Mouse (Mus musculus): ENCODE measurements around the gene Gbp2b.
A peak's percentile ranks its signal among the peaks of the same experiment; 100 is the strongest.
"Not testable (repeated sequence)": the region's sequence is repeated elsewhere in the genome, so short reads cannot be mapped to it uniquely, and the experiment has no call there.

Gene Gbp2b

DNA sequence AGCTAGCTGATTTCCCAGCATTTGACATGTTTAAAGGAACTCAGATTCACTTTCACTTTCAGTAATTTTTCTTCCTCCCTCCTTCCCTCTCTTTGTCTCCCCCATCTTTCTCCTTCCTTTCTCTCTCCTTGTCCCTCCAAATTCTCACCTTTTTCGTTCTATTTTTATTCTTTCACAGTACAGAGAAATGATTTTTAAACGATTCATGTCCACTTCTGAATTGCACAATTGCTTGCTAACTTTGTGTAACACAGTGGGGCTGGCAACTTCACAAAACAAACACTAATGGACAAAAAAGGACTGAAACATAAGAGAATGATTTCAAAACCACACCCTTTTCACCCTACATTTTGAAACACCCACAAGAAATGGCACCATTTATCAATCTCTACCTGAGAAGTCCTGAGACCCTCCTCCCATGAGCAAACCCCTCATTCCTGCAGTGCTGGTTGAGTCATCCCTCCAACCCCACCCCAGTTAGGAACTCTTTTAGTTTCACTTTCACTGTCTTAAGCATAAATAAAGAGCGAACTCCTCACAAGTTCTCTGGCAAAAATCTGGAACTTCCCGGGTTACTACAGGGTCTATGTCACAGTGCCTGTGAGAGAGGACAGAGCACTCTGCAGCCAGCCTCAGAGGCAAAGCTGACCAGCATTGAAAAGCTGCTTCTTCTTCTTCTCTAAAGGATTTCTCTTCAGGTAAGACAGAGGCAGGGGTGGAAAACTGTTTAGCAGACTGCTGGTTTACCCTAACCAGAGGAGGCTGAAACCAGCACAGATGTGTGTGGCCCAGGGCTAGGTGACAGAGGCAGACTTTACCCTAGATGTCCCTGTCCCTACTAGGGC is 25.7 kb downstream of the Gbp2b start, which contains the start of gene Gbp2:
Gene Gbp2, plus strand, starts transcription at position 492 of the 845 bp plus-strand sequence.
- DNase-seq (ENCODE audit: low spot score in 2 of 2): peak in 1 of 2 experiments; percentile 17

DNA sequence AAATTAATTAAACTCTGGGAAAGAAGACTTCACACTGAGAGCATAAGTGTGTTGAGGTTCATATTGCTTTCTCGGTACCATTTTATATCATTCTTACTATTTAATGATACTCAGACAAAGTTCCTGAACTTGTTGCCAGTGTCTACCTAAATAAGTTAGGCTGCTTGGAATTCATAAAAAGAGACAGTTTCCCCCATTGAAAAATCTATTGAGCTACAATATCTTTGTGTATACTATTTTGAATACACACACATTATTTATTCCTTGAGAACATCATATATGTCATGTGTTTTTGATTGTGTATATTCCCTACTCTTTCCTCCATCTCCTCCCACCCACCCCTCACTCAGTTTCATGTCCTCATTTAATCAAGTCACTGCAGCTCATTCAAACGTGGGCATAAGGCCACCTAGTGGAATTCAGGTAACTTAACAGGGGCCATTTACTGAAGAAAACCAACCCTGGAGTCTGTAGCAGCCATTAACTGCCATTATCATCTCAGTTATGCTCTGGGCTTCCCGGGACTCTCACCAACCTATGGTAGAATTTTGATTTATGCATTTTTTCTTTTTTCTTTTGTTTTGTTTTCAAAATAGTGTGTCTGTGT is 26.4 kb downstream of the Gbp2b start:
- DNase-seq (ENCODE audit: low spot score in 2 of 2): no peak

DNA sequence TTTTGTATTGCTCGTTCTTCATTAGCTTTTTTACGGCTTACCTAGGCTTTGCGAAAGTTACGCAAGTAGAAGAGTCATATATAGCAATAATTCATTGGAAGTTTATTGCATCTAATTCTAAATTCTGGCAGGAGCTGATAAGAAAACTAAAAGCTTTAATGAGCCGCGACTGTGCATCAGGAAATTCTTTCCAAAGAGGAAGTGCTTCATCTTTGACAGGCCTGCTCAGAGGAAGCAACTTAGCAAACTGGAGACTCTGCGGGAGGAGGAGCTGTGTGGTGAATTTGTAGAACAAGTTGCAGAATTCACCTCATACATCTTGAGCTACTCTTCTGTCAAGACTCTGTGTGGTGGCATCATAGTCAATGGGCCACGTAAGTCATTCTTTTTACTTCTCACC is 35.7 kb downstream of the Gbp2b start:
- DNase-seq (ENCODE audit: low spot score in 2 of 2): no peak

DNA sequence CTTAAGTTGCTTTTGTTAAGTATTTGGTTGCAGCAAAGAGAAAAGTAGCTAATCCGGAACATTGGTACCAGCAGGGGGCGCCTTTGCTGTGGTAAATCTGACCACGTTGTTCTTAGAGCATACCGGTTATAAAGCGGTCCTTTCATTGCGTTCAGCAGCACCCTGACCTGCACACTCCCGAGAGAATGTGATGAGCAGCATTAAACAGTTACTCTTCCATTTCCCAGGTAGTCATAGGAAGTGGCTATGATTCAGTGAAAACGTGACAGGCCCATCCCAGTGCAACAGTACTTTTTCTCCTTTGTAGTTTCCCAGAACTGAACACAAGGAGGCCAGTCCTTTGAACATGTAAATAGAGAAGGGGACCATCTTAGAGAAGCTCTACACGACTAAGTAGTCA is 45.6 kb downstream of the Gbp2b start:
- peak in 1 of 2 experiments; percentile 67 for DNase-seq (ENCODE audit: low spot score in 2 of 2)

DNA sequence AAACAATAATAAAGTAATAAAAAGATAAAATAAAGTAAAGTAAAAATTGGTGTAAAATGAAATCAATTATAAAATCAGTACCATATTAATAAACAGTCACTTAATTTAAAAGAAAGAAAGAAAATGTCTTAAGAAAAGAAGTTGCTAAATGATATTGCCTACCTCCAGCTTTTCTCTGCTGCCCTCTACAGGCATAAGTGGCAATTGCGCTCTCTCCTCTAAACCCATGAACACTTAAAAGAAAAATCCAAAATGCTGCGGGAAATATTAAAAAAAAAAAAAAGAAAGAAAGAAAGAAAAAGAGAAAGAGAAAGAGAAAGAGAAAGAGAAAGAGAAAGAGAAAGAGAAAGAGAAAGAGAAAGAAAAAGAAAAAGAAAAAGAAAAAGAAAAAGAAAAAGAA is 51.3 kb downstream of the Gbp2b start:
- DNase-seq (ENCODE audit: low spot score in 2 of 2): peak in 1 of 2 experiments; percentile 75

DNA sequence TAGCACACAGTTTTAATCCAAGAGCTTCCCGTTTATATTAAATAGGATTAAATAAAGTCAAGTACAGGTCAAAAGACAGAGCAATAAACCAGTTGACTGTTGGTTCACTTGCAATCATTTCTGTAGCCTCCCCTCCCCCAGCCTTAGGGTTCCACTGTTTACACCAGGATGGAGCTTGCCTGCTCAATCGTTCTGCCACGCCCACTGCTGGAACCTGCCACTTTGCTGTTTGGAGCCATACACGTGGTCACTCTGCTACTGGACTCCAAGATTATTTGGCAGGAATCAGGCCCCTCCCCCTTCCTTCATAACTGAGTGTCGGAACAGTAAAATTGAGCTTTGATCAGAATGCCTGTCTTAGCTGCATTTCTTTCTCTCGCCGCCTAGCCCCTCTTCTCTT is 53.2 kb downstream of the Gbp2b start:
- not testable (repeated sequence) for DNase-seq (ENCODE audit: low spot score in 2 of 2)

DNA sequence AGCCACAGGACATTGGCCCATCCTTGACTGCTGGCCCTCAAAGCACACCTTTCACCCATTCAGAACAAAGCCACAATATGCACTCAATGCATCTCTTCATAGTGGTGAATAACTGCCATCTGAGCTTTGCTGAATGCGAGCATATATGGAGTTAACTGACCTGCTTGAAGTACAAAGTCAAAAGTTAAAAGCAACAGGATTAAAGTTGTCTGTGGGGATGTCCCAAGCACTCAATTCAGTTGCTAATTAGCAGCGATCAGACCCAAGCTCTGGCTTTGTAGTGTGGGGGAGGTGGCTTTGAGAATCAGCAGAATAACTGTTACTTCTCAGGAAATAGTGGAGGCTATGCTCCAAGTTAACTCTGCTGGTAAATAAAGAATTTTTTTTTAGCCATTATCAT is 55.6 kb downstream of the Gbp2b start:
- DNase-seq (ENCODE audit: low spot score in 2 of 2): no peak

DNA sequence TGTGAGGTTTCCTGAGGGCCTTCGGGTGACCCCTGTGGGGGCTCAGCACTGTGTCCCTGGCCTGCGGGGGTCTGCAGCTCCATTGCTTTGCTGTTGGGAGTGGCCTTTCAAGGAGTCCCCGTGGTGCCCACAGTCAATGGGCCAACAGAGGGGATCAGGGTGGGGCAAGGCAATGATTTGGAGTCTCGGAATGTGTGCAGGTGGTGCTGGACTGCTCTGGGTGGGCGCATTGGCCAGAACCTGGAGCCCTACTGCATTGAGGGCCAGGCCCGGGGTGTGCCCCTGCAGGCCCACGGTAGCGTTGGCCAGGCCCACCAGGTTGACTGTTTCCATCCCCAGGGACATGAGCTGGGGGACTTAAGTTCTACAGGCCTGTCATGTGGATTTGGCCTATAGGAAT is 70.1 kb downstream of the Gbp2b start:
- DNase-seq (ENCODE audit: low spot score in 2 of 2): no peak
